Mouse (Mus musculus): ENCODE measurements around the gene Cyth1. TPM values are rescaled to one million over a fixed set of nuclear protein-coding genes. Genes with fewer than 3 reads are reported as not detected.

The Cyth1 gene
- total RNA-seq, 2 experiments from 2014 or later = 48.9 to 53.8 TPM

DNA sequence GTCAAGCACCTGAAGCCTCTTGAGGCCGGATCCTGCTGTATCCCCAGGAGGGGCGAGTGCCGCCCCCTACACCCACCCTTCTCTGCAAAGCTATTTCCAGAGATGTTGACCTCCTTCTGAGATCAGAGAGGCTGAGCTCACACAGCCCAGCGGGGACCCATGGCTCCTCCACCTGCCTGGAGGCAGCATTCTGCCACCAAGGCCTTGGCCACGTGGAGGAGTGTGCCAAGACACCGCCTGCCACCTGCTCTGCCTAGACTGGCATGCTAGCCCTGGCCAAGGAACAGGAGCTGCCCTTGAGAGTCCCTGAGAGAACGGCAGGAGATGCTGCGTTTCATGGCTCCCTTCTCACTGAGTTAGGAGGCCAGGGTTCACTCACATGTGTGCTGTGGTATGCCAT is 83.8 kb downstream of the Cyth1 start:
- intact Hi-C loops (cut with DNase I) = no loop called here
- no peak for DNase-seq (ENCODE audit: low spot score)

DNA sequence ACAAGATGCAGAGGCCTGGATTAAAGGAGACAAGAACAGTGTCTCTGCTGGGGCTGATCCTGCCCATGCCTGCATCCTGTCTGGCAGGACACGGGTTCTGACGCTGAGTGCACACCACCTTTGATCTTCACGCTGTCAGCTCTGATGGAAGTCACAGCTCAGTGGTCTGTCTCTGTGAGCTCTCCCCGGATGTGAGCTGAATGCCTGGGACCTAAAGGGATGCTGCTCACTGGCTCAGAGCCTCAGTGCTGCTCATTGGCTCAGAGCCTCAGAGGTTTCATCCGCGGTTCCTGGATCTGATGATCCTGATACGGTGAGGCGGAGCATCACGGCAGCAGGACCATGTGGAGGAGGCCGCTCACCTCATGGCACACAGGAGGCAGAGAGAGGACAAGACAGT is 86.1 kb downstream of the Cyth1 start:
- intact Hi-C loops (cut with DNase I) = loop anchor here (2.0 kb wide), 1 partner anchor 13 kb away; no protein-coding TSS in a partner anchor
- DNase-seq (ENCODE audit: low spot score) = no peak

DNA sequence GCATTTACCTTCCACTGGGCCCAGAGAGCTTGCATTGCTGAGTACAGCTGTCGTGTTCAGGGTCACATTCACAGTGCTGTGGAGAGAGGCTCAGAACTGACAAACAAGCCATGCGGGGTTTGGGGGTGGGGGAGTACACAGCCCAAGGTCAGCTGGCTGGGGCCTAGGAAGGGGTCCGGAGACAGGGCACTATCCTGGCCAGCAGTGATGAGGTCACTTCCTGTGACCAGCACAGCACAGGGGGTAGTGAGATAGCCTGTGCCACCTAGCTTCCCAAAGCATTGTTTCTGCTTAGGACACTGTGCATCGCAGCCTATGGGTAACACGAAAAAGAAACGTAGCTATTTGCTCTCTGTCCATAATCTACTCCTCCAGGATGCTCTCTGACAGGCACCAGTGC is 87.2 kb downstream of the Cyth1 start:
- intact Hi-C loops (cut with DNase I) = no loop called here
- DNase-seq (ENCODE audit: low spot score) = no peak

DNA sequence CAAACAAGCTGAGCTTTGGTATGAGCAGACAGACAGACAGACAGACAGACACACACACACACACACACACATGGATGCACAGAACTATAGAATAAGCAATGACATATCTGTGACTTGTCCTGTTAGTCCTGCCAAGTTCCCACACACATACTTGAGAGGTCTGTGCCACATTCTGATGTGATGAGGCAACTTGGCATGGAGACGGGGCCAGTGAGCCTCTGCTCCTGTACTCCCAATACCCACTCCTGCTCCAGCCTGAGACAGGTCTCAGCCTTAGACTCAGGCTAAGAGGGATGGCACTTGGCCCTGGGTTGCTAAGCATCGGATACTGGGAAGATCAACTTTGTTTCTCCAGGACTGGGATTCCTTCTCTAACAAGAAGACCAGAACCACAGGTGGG is 87.6 kb downstream of the Cyth1 start:
- DNase-seq (ENCODE audit: low spot score) = no peak
- intact Hi-C loops (cut with DNase I) = no loop called here

DNA sequence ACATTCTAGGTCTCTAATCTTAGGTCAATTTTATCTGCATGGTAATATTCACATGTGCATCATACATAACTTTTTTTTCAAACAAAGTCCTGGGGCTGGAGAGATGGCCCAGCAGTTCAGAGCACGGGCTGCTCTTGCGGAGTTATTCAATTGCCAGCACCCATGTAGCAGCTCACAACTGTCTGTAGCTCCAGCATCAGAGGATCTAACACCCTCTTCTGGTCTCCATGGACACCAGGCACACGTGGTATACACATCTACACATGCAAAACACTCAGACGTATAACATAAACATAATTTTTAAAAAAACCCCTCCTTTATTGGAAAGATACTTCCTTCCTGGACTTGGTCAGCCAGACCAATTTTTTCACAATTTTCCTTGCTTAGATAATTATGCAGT is 89.6 kb downstream of the Cyth1 start:
- intact Hi-C loops (cut with DNase I) = no loop called here
- no peak for DNase-seq (ENCODE audit: low spot score)

DNA sequence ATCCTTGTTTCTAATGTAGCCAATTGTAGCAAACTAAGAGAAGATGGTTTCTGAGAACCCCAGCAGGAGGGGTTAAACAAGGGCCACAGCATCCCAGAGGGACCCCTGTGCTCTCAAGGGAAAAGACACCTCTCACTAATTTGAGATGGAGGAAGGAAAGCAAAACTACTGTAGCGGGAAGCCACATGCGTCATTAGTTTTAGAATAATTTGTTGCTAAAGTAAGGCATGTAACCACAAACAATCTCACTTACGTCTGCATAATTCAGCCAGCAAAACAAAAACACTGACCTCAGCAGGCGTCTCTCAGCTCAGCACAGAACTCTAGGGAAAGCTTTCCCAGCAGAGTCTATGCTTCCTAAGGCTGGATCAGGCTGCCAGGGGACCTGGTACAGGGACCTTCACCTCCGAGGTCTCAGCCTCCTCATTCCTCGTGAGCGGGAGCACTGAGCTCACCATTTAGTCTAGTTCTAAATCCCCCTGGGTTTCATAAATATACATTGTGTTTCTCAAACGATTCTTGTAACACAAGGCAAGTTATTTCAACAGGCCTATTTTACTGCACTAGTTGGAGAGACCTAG is 91.8 kb downstream of the Cyth1 start:
- intact Hi-C loops (cut with DNase I) = no loop called here
- DNase-seq (ENCODE audit: low spot score) = no peak

DNA sequence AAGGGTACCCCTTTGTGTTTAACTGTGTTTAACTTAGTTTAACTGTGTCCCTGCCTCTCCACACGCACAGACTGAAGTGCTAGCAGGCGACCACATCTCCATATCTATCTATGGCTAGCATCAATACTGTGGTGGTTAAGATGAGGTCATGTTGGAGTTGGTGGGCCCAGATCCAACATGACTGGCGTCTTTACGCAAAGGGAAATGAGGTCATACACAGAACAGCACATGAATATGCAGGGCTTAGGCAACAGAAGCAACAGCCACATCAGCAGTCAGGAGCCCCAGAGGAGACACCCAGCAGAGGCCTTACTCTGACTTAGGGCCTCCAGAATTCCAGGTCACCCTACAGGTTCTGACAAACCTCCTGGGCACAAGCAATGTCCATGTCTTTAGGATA is 95.4 kb downstream of the Cyth1 start:
- no peak for DNase-seq (ENCODE audit: low spot score)
- intact Hi-C loops (cut with DNase I) = no loop called here

DNA sequence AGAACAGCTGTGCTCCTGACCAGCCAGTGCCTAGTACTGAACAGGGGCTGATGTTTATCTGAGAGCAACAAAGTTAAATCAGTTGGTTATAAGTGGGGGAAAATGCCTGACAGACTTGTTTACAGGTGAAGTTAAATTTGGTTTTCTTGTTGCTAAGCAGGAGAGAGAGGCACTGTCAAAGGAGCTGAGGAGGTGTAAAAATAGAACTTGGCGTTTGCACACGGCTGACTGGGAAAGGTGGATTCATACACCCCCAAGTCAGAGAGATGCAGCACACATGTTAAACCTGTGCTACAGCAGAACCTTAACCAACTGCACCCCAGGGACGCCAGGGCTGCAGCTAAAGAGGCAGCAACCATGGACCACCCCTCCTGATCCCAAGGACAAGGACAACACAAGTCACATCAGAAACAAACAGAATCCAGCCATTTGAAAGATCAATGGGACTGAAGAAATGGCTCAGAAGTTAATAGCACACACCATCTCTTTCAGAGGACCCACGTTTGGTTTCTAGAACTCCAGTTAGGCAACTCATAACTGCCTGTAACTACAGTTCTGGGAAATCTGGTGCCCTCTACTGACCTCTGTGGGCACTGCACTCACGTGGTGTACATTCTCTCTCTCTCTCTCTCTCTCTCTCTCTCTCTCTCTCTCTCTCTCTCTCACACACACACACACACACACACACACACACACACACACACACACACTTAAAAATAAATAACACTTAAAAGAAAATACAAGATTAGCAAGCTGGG is 96.8 kb downstream of the Cyth1 start:
- no peak for DNase-seq (ENCODE audit: low spot score)
- intact Hi-C loops (cut with DNase I) = no loop called here

DNA sequence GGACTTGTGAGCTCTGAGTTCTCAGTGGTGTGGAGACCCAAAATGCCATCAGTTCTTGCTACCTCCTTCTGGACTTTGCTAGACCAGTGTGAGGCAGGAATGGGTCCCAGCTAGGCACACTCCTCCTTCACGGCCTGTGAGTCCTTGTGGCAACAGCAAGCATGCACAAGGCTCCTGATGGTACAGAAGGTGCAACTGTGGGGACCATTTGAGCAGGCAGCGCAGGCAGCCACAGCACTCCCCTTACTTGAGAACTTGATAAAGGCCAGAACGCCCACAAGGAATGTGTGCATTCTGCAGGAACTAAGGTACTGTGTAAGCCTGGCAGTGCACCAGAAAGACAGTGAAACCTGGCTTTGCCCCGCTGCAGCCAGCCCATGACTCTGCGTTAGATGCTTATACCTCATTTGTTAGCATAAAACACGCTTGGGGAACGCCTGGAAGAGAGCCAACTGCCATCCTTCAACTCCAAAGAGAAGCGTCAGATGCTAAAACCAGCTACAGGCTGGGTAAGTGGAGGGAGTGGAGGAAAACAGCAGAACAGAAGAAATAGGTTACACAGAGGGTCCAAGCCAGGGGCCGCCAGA is 98.2 kb downstream of the Cyth1 start:
- no peak for DNase-seq (ENCODE audit: low spot score)

DNA sequence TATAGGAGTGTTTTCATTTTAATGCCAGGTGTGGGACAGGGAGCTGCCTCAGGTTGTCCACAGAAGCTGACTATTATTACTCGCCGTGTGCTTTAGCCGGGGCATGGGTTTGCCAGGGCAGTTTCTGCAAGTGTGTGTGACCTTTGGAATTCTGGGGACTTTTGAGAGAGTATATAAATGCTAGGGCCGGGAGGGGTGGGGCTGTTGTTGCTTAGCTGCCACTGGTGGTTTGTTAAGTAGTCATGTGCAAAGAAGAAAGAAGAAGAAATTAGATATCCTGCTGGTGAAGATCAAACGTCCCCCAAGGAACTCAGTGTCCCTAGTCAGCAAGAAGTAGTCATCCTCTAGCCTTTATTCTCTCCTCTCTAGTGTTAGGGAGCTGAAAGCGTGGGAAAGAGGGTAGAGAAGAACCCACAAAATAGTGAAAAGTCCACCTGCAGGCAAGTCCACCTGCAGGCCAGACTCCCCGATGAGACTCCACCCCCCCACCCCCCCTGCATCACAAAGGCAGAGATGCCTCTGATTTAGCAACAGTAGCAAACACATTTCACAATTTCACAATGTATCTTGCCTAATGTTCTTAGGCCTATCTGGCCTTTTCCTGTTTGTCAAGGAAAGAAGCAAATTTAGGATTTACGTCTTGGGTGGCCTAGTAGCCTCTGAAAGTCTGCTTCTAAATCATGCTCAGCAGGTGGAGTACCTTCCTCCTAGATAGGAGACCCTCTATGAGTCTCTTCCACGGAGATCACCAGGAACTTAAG is 100.3 kb downstream of the Cyth1 start:
- intact Hi-C loops (cut with DNase I) = loop anchor here (2.0 to 5.0 kb wide), 2 partner anchors 15 to 46 kb away; no protein-coding TSS in a partner anchor
- no peak for DNase-seq (ENCODE audit: low spot score)

More for the DNA sequence above, 98.2 kb downstream of the Cyth1 start:
- intact Hi-C loops (cut with DNase I) = no loop called here

DNA sequence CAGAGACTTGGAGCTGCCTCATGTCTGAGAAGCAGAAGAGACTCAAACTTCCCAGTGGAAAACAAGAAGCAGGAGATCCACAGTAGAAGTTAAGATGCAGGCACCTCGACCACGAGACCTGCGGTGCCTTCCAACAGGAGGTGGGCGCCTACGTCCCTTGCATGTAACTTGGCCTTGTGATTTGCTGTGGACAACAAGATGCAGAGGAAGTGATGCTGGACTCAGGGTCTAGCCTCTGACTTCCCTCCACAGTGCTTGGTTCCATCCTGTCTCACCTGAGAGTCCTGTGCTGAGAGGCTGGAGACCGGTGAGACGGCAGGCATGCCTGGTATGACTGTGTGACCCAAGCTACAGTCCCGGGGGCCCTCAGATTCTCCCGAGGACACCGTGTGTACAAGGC is 101.9 kb downstream of the Cyth1 start:
- intact Hi-C loops (cut with DNase I) = loop anchor here (5.0 kb wide), 1 partner anchor 44 kb away; no protein-coding TSS in a partner anchor
- DNase-seq (ENCODE audit: low spot score) = no peak

DNA sequence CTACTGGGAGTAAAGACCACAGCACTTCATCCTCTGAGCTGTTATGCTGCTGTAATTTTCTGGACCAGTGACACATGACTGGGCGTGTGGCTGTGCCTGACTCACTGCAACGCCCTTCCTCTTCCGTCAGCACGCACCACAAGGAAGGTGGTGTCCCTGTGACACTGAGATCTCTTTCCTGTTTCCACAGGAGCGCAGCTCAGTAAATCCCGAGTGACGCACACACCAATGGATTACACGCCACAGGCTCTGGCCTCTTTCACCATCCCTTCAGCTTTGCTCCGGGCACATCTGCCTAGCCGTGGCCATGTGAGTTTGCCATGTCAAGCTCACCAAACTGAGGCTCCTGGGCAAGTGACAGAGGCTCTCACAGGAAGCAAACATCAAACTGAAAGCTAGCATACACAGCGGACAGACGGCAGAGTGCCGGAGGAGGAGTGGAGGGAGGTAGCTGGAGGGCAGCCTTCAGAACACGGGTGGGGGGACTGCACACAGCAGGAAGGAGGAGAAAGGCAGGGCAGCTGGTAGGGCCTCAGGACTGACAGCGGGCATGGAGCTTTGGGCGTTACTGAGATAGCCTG is 102.5 kb downstream of the Cyth1 start:
- intact Hi-C loops (cut with DNase I) = loop anchor here (5.0 kb wide), 1 partner anchor 44 kb away; no protein-coding TSS in a partner anchor
- peak; percentile 74 for DNase-seq (ENCODE audit: low spot score)

DNA sequence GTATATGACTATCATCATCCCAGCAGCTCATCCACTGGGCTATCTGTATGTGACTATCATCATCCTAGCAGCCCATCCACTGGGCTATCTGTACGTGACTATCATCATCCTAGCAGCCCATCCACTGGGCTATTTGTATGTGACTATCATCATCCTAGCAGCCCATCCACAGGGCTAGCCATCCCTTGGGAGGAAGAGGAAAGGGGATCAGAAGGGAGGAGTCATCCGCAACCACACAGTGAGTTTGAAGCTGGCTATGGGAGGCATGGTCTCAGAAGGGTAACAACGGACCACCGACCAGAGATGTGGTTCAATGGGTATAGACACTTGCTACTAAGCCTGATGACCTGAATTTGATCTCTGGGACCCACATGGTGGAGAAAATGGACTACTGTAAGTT is 103.3 kb downstream of the Cyth1 start:
- no peak for DNase-seq (ENCODE audit: low spot score)
- intact Hi-C loops (cut with DNase I) = loop anchor here (5.0 kb wide), 1 partner anchor 43 kb away; no protein-coding TSS in a partner anchor

DNA sequence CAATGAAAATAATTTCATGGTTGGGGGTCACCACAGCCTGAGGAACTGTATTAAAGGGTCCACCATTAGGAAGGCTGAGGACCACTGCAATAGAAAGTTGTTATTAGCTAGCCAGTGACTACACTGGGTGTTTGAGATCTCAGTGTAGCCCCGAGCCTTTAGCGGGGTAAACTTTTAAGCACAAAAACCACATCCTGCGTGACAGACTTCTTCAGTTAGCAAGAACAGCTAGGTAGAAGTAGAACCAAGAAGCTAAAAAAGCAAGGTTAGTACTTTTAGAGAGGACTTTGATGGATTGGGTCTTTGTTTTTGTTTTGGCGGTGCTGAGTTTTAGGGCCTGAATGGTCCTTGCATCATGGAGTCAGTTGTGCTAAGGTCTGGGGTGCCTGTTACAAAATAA is 104.7 kb downstream of the Cyth1 start:
- intact Hi-C loops (cut with DNase I) = loop anchor here (1.0 kb wide), 1 partner anchor 11 kb away; no protein-coding TSS in a partner anchor
- DNase-seq (ENCODE audit: low spot score) = no peak

DNA sequence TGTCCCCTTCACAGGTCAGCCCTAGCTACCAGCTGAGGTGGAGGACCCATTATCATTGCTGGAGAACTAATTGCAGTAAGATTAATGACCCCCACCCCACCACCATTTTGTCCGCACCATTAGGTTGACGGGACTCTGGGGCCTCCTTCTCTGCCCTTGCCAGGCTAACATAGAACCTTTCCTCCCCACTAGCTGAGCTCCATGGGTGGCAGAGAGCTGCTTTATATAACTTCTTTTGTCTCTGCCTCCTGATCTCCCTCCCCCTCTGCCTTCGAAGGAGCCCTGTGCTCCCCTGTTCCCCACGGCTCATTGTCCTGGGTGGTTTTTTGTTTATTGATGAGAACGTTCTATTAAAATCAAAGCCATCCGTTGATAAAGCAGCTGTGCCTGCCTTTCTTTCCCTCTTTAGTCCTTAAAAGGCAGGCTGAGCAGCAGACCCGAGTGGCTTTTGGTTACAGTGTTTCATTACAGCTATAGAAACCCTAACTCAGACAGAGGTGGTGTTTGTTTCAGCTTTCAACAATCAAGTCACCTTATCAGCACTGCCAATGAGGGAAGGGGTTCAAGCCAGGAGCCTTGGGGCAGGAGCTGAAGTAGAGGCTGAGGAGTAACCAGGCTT is 105.7 kb downstream of the Cyth1 start:
- intact Hi-C loops (cut with DNase I) = no loop called here

DNA sequence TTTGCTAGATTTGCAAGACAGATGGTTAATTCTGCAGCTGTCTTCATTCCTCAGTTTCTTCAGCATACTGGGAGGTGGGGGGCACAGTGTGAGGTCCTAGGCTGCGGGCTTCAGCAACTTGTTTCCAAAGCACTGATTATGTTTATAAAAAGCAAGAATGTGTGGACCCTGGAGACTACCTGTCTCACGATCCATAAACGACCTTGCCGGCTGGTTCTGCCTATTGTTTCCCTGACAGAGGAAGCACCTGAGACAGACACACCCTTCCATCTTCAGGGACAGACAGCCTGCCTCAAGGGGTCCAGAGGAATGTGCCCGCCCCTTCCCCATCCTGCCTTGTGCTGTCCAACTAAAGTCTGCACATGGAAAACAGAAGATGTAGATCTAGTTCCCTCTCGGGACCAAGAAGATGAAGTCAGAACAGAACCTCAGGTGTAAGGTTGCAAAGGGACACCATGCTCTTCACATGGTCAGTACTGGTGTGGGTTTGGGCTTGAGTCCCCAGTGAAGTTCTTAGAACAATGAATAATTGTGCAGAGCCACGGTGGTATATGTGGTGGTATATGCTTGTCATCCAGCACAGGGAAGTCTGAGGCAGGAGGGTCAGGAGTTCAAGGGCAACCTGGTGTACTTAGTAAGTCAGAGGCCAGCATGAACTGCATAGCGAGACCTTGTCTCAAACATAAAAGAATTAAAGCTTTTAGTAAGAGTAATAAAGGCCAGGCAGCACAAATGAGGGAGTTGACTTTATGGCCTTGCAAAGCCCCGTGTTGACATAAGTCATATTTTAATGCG is 107.4 kb downstream of the Cyth1 start:
- DNase-seq (ENCODE audit: low spot score) = peak; percentile 49
- intact Hi-C loops (cut with DNase I) = no loop called here

More for the DNA sequence above, 105.7 kb downstream of the Cyth1 start:
- no peak for DNase-seq (ENCODE audit: low spot score)

DNA sequence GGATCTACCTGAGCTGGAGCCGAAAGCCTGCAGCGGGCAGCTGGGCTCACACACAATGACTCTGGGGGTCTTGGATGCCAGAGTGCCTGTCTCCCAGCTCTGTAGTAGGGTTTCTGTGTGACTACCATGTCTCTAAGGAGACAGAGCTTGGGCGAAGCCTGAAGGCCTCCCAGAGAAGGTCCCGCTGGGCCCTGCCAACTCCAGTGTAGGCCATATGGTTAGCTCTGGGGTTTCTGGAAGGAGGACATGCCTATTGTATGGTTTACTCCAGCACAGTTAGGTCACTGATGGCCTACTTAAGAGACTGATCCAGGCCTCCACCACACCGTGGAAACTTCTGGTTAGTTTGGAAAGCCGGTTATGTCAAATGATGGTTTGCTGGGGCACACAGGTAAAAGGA is 110.0 kb downstream of the Cyth1 start:
- intact Hi-C loops (cut with DNase I) = no loop called here
- no peak for DNase-seq (ENCODE audit: low spot score)

DNA sequence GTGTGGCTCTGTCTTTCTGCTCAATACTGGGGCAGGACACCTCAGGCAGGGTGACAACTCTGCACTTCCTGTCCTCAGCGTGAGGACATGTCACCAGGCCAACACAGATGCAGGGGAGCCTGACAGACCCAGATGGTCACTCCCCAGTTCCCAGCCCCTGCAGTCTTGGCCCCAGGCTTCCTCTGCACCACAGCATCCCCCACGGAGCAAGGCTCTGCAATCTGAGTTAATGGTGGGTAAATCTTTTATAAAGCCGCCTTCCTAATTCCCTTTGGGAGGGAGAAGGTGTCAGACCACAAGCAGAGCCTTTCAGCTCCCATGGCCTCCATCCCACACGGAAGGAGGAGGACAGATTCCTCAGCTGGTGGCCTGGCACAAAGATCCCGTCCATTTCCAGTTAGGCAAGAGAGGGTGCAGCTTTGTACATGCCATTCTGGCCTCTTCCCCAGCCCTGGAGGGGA is 112.2 kb downstream of the Cyth1 start:
- no peak for DNase-seq (ENCODE audit: low spot score)
- intact Hi-C loops (cut with DNase I) = no loop called here

DNA sequence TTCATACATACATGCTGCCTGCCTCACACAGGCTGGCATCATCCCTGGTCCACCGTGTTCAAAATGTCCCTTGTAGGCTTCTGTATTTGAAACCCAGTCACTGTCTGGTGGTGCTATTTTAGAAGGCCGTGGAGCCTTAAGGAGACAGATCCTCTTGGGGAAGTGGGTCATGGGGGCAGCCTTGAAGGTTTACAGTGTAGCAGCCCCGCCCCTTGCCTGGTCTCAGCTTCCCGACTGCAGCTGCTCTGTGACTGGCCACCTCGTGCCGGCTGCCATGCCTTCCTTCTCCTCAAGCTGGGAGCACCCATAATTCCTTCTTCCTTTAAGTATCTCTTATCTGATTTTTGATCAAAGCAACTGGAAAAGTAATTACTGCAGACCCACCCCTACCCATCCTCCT is 113.1 kb downstream of the Cyth1 start:
- intact Hi-C loops (cut with DNase I) = no loop called here
- DNase-seq (ENCODE audit: low spot score) = no peak

All from heart, postnatal 25 days (tissue).